Mouse (Mus musculus): ENCODE results near the gene Mapk7. TPM values are rescaled to one million over a fixed set of nuclear protein-coding genes. Genes with fewer than 3 reads are reported as not detected.

The Mapk7 gene
- polyA plus RNA-seq, 1 experiment = 10.6 TPM

DNA sequence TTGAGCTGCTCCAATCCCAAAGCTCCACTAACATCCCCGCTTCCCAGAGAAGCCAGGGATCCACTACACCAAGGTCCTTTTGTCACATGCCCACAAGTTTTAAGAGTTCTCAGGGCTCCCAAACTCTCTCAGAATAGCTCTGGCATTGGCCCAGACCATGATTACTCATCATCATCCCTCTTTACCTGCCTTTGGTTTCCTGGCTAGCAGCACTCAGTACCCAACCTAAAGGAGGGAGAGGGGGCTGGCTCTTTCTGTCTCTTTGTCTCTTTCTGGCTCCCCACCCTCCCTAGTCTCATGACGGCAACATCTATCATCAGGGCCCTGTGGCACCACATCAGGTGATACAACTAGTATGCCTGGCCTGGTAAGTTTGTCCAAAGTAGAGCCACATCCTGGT is 38.6 kb upstream of the Mapk7 start:
- no peaks in the 10 kb centered on the region for H3K4me1 ChIP-seq (ENCODE audit: control insufficient read depth, insufficient read depth, low read length)
- no peak overlapping the region for H3K4me3 ChIP-seq (ENCODE audit: control insufficient read depth, low read depth, low read length)
- no peaks in the 10 kb centered on the region; the same call in 1 of the 2 replicates for H3K36me3 ChIP-seq (ENCODE audit: control insufficient read depth, insufficient read depth, low read length)
- TF ChIP-seq POLR2A (IDR thresholded peaks at IDR 0.05; ENCODE audit: control insufficient read depth, low read depth, low read length) (no peak), CTCF (IDR thresholded peaks at IDR 0.05; ENCODE audit: control insufficient read depth, insufficient read depth, insufficient replicate concordance, low read depth, low read length) (no peak)
- no peak overlapping the region for H3K27ac ChIP-seq (ENCODE audit: control insufficient read depth, insufficient read depth, low read depth, low read length)
- no peaks in the 10 kb centered on the region for H3K27me3 ChIP-seq (ENCODE audit: control insufficient read depth, insufficient read depth, low read length)

DNA sequence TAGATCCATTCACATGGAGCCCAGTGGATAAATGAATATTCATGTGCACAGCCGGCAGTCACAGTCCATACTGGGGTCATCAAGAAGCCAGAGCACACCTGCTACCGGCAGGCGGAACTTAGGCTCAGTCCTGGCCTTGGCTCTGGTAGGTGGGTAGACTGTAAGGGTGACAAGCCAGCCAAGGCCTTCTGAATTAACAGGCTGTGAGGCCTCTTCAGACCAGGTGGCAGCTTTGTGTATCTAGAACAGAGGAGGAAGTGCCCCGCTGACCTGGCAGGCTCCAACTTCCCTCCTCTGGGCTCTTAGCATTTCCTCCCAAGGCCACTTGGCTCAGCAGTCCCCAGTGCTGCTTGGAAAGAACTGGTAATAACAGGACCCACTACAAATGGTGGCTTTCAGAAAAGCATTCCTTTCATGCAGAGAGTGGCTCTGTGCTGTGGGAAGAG is 35.1 kb upstream of the Mapk7 start:
- no peak overlapping the region for H3K27ac ChIP-seq (ENCODE audit: control insufficient read depth, insufficient read depth, low read depth, low read length)
- peaks cover 1% of the 10 kb centered on the region; the same call in 1 of the 2 replicates for H3K36me3 ChIP-seq (ENCODE audit: control insufficient read depth, insufficient read depth, low read length)
- no peak for TF ChIP-seq POLR2A (IDR thresholded peaks at IDR 0.05; ENCODE audit: control insufficient read depth, low read depth, low read length)
- TF ChIP-seq CTCF (IDR thresholded peaks at IDR 0.05; ENCODE audit: control insufficient read depth, insufficient read depth, insufficient replicate concordance, low read depth, low read length) = no peak

DNA sequence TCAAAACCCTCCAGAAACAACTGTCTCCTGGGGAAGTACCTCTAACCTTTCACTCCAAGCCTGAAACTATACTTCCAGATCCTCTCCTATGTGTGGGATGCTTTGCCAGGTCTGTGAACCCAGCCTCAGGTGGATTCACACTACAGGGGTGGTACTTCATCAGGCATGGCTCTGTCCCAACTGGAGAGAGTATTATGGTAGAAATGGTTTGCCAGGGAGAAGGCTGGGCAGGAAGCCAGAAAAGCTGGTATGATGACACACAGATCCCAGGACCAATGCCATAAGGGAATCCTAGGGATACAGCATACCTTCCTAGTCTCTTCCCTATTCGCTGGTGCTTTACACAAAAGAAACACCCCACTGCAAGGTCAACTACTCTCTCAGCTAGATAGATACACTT is 32.7 kb upstream of the Mapk7 start:
- TF ChIP-seq CTCF (IDR thresholded peaks at IDR 0.05; ENCODE audit: control insufficient read depth, insufficient read depth, insufficient replicate concordance, low read depth, low read length) (no peak), POLR2A (IDR thresholded peaks at IDR 0.05; ENCODE audit: control insufficient read depth, low read depth, low read length) (no peak)
- no peaks in the 10 kb centered on the region for H3K4me1 ChIP-seq (ENCODE audit: control insufficient read depth, insufficient read depth, low read length)
- H3K36me3 ChIP-seq (ENCODE audit: control insufficient read depth, insufficient read depth, low read length) = peaks cover 3% of the 10 kb centered on the region; the same call in 1 of the 2 replicates
- H3K4me3 ChIP-seq (ENCODE audit: control insufficient read depth, low read depth, low read length) = no peak overlapping the region
- H3K27me3 ChIP-seq (ENCODE audit: control insufficient read depth, insufficient read depth, low read length) = no peaks in the 10 kb centered on the region
- no peak overlapping the region for H3K27ac ChIP-seq (ENCODE audit: control insufficient read depth, insufficient read depth, low read depth, low read length)

More for the DNA sequence above, 35.1 kb upstream of the Mapk7 start:
- H3K27me3 ChIP-seq (ENCODE audit: control insufficient read depth, insufficient read depth, low read length) = no peaks in the 10 kb centered on the region
- H3K4me1 ChIP-seq (ENCODE audit: control insufficient read depth, insufficient read depth, low read length) = no peaks in the 10 kb centered on the region
- H3K4me3 ChIP-seq (ENCODE audit: control insufficient read depth, low read depth, low read length) = no peak overlapping the region

GRCm38 (mm10) chr11:61519484-61520107 is 25.4 kb upstream of the Mapk7 start:
- TF ChIP-seq POLR2A (IDR thresholded peaks at IDR 0.05; ENCODE audit: control insufficient read depth, low read depth, low read length) (no peak), CTCF (IDR thresholded peaks at IDR 0.05; ENCODE audit: control insufficient read depth, insufficient read depth, insufficient replicate concordance, low read depth, low read length) (no peak)
- Histone ChIP-seq H3K27me3 (ENCODE audit: control insufficient read depth, insufficient read depth, low read length) (no peaks in the 10 kb centered on the region), H3K4me3 (ENCODE audit: control insufficient read depth, low read depth, low read length) (no peak overlapping the region), H3K4me1 (ENCODE audit: control insufficient read depth, insufficient read depth, low read length) (no peaks in the 10 kb centered on the region), H3K36me3 (ENCODE audit: control insufficient read depth, insufficient read depth, low read length) (peaks cover 5% of the 10 kb centered on the region), H3K27ac (ENCODE audit: control insufficient read depth, insufficient read depth, low read depth, low read length) (no peak overlapping the region)

GRCm38 (mm10) chr11:61518871-61519270 is 24.7 kb upstream of the Mapk7 start:
- Histone ChIP-seq H3K27me3 (ENCODE audit: control insufficient read depth, insufficient read depth, low read length) (no peaks in the 10 kb centered on the region), H3K4me3 (ENCODE audit: control insufficient read depth, low read depth, low read length) (no peak overlapping the region), H3K4me1 (ENCODE audit: control insufficient read depth, insufficient read depth, low read length) (no peaks in the 10 kb centered on the region), H3K27ac (ENCODE audit: control insufficient read depth, insufficient read depth, low read depth, low read length) (no peak overlapping the region), H3K36me3 (ENCODE audit: control insufficient read depth, insufficient read depth, low read length) (peaks cover 5% of the 10 kb centered on the region)
- no peak for TF ChIP-seq POLR2A (IDR thresholded peaks at IDR 0.05; ENCODE audit: control insufficient read depth, low read depth, low read length)

DNA sequence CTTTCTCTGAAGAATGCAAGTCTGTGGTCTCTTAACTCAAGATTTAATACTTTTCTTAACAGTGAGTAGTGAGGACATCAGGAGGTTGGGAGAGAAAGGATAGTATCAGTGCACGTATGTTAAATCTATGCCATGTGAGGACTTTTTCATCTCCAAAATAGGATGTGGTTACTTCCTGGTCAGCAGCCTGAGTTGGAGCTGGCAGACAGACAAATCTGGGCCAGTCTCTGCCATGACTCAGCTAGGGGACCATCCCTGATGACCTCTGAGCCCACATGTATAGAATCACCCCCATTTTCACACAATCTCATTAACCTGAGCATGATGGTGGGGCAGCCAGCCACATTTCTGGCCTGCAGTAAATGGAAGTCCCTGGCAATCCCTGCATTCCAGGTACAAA is 23.8 kb upstream of the Mapk7 start:
- Histone ChIP-seq H3K27me3 (ENCODE audit: control insufficient read depth, insufficient read depth, low read length) (no peaks in the 10 kb centered on the region), H3K36me3 (ENCODE audit: control insufficient read depth, insufficient read depth, low read length) (peaks cover 5% of the 10 kb centered on the region), H3K4me1 (ENCODE audit: control insufficient read depth, insufficient read depth, low read length) (no peaks in the 10 kb centered on the region), H3K27ac (ENCODE audit: control insufficient read depth, insufficient read depth, low read depth, low read length) (no peak overlapping the region), H3K4me3 (ENCODE audit: control insufficient read depth, low read depth, low read length) (no peak overlapping the region)
- TF ChIP-seq POLR2A (IDR thresholded peaks at IDR 0.05; ENCODE audit: control insufficient read depth, low read depth, low read length) (no peak), CTCF (IDR thresholded peaks at IDR 0.05; ENCODE audit: control insufficient read depth, insufficient read depth, insufficient replicate concordance, low read depth, low read length) (no peak)

GRCm38 (mm10) chr11:61514953-61515352 is 20.7 kb upstream of the Mapk7 start:
- H3K27me3 ChIP-seq (ENCODE audit: control insufficient read depth, insufficient read depth, low read length) = no peaks in the 10 kb centered on the region
- no peak overlapping the region for H3K4me3 ChIP-seq (ENCODE audit: control insufficient read depth, low read depth, low read length)
- peaks cover 2% of the 10 kb centered on the region for H3K36me3 ChIP-seq (ENCODE audit: control insufficient read depth, insufficient read depth, low read length)
- no peak overlapping the region for H3K27ac ChIP-seq (ENCODE audit: control insufficient read depth, insufficient read depth, low read depth, low read length)
- TF ChIP-seq CTCF (IDR thresholded peaks at IDR 0.05; ENCODE audit: control insufficient read depth, insufficient read depth, insufficient replicate concordance, low read depth, low read length) = no peak
- no peak for TF ChIP-seq POLR2A (IDR thresholded peaks at IDR 0.05; ENCODE audit: control insufficient read depth, low read depth, low read length)
- H3K4me1 ChIP-seq (ENCODE audit: control insufficient read depth, insufficient read depth, low read length) = no peaks in the 10 kb centered on the region
